In genomic region chr3:127498742-127499400, GRCm38 (mm10) we compare ENCODE assay signal across 8 mouse cellular contexts. TPM values are rescaled to one million over a fixed set of nuclear protein-coding genes. Genes with fewer than 3 reads are reported as not detected.
A peak's percentile ranks its signal among the peaks of the same experiment; 100 is the strongest.
DNase-seq lines count a peak whose midpoint lies in the region; ATAC-seq lines count a peak whose summit lies in the region.

Gene Ank2 (minus strand): TSS chr3:127499350.

- WGBS in hindbrain, embryonic 10.5 days, result under 1% methylated on average over 62 of the region's 62 CpGs
- under 1% methylated on average over 62 of the region's 62 CpGs for WGBS in midbrain, embryonic 11.5 days
- WGBS in stomach, embryonic 16.5 days, result under 1% methylated on average over 53 of the region's 62 CpGs

- no peak for DNase-seq in cerebellum, adult 9-10 months
- DNase-seq in cerebellum, adult 8-10 months, result peak; percentile 47
- DNase-seq in frontal cortex, postnatal 10 days (ENCODE audit: low spot score in 2 of 2), result peak; percentile 57 to 64
- peak; percentile 59 for DNase-seq in hindbrain, embryonic 10.5 days (ENCODE audit: low spot score)
- DNase-seq in left cerebral cortex, adult 9 months (ENCODE audit: low spot score in 2 of 2), result peak; percentile 59 to 72
- peak; percentile 96 for DNase-seq in midbrain, embryonic 11.5 days (ENCODE audit: low spot score, missing footprints)

- peak within 1 kb of the TSS; percentile 100 for H3K4me2 ChIP-seq in midbrain, embryonic 11.5 days
- H3K4me2 ChIP-seq in stomach, embryonic 16.5 days (ENCODE audit: low read depth, low read length), result peak within 1 kb of the TSS; percentile 100

- no peaks in the 10 kb centered on the region for H3K36me3 ChIP-seq in hindbrain, embryonic 10.5 days
- H3K36me3 ChIP-seq in midbrain, embryonic 11.5 days (ENCODE audit: control insufficient read depth, insufficient read depth, low read length), result no peaks in the 10 kb centered on the region
- no peaks in the 10 kb centered on the region for H3K36me3 ChIP-seq in stomach, embryonic 16.5 days (ENCODE audit: control insufficient read depth, insufficient read depth, low read length)

- peak within 1 kb of the TSS; percentile 83 for H3K9ac ChIP-seq in midbrain, embryonic 11.5 days (ENCODE audit: low read length)
- H3K9ac ChIP-seq in stomach, embryonic 16.5 days (ENCODE audit: low read length), result peak within 1 kb of the TSS; percentile 80

- peaks cover 39% of the 10 kb centered on the region for H3K27me3 ChIP-seq in hindbrain, embryonic 10.5 days (ENCODE audit: insufficient read depth, poor library complexity, severe bottlenecking)
- H3K27me3 ChIP-seq in midbrain, embryonic 11.5 days (ENCODE audit: control insufficient read depth, insufficient read depth, low read length), result peaks cover 13% of the 10 kb centered on the region
- H3K27me3 ChIP-seq in stomach, embryonic 16.5 days (ENCODE audit: control insufficient read depth, insufficient read depth, low read length), result peaks cover 22% of the 10 kb centered on the region; the same call in 1 of the 2 replicates

- H3K4me1 ChIP-seq in hindbrain, embryonic 10.5 days (replicated peaks), result peaks cover 17% of the 10 kb centered on the region
- peaks cover 3% of the 10 kb centered on the region for H3K4me1 ChIP-seq in midbrain, embryonic 11.5 days (ENCODE audit: control insufficient read depth, insufficient read depth, low read length)
- H3K4me1 ChIP-seq in stomach, embryonic 16.5 days (ENCODE audit: control insufficient read depth, insufficient read depth, low read length), result peaks cover 9% of the 10 kb centered on the region

- H3K9me3 ChIP-seq in hindbrain, embryonic 10.5 days, result no peaks in the 10 kb centered on the region
- H3K9me3 ChIP-seq in midbrain, embryonic 11.5 days (ENCODE audit: control insufficient read depth, low read length), result no peaks in the 10 kb centered on the region
- no peaks in the 10 kb centered on the region for H3K9me3 ChIP-seq in stomach, embryonic 16.5 days (replicated peaks; ENCODE audit: control insufficient read depth, low read length)

- peak within 1 kb of the TSS; percentile 87 for H3K27ac ChIP-seq in hindbrain, embryonic 10.5 days
- no peak within 1 kb of the TSS for H3K27ac ChIP-seq in midbrain, embryonic 11.5 days (ENCODE audit: low read depth, low read length)
- no peak within 1 kb of the TSS for H3K27ac ChIP-seq in stomach, embryonic 16.5 days (ENCODE audit: low read length)

- peak; percentile 71 for ATAC-seq in cerebellum, adult (ENCODE audit: insufficient number of reproducible peaks, low FRiP score, low TSS enrichment)
- ATAC-seq in midbrain, embryonic 11.5 days (ENCODE audit: low FRiP score), result peak; percentile 63
- peak; percentile 87 for ATAC-seq in stomach, embryonic 16.5 days (ENCODE audit: insufficient read depth, low FRiP score)

- peak within 1 kb of the TSS; percentile 82 for H3K4me3 ChIP-seq in hindbrain, embryonic 10.5 days
- peak within 1 kb of the TSS; percentile 62 for H3K4me3 ChIP-seq in midbrain, embryonic 11.5 days (ENCODE audit: low read depth, low read length)
- H3K4me3 ChIP-seq in stomach, embryonic 16.5 days (replicated peaks; ENCODE audit: low read length), result peak within 1 kb of the TSS; percentile 64

RNA-seq across cellular contexts. Expression of gene Ank2, which starts in this region (rescaled TPM):
- polyA plus RNA-seq in hindbrain, embryonic 10.5 days (2016; fragmentation: Nextera tagmentation; extraction: Ambion mirVana), result 43.0 and 65.3 TPM in 2 replicates
- polyA plus RNA-seq in midbrain, embryonic 11.5 days (2014; fragmentation: Nextera tagmentation; extraction: Ambion mirVana), result 66.6 and 74.5 TPM in 2 replicates
- 33.1 and 40.0 TPM in 2 replicates for polyA plus RNA-seq in stomach, embryonic 16.5 days (2015; fragmentation: Nextera tagmentation; extraction: Ambion mirVana)
